Mouse (Mus musculus) intestine, postnatal 0 days (tissue): ENCODE data around the gene Gm28551. TPM values are rescaled to one million over a fixed set of nuclear protein-coding genes. Genes with fewer than 3 reads are reported as not detected.

Source experiments
- ATAC-seq: fragments of 200-750 bp; cut with Nextera tagmentation; 2 replicates; pipeline ENCODE4 v1.8.0; 2017; ENCODE audit warnings: mild to moderate bottlenecking, moderate TSS enrichment, moderate library complexity
- H3K27ac ChIP-seq: fragments of 300-500 bp; sonication (generic); 2 replicates; pipeline ENCODE4 v1.5.1; 2014; ENCODE audit warnings: mild to moderate bottlenecking, low read depth, low read length, moderate library complexity
- H3K27me3 ChIP-seq: fragments of 300-500 bp; sonication (generic); replicated peaks from 2 replicates; pipeline ENCODE4 v1.6.1; 2014; ENCODE audit warnings: low read length, mixed read lengths; ENCODE audit not compliant: control insufficient read depth, insufficient read depth
- H3K36me3 ChIP-seq: fragments of 300-500 bp; sonication (generic); 2 replicates; pipeline ENCODE4 v1.6.1; 2014; ENCODE audit warnings: mild to moderate bottlenecking, moderate library complexity; ENCODE audit not compliant: control insufficient read depth, insufficient read depth
- H3K4me1 ChIP-seq: fragments of 300-500 bp; sonication (generic); replicated peaks from 2 replicates; pipeline ENCODE4 v1.6.1; 2014; ENCODE audit warnings: antibody characterized with exemption, low read length, mixed read lengths; ENCODE audit not compliant: control insufficient read depth, insufficient read depth
- H3K4me2 ChIP-seq: fragments of 300-500 bp; sonication (generic); replicated peaks from 2 replicates; pipeline ENCODE4 v1.6.1; 2014; ENCODE audit warnings: low read depth, mild to moderate bottlenecking, moderate library complexity
- H3K4me3 ChIP-seq: fragments of 300-500 bp; sonication (generic); 2 replicates; pipeline ENCODE4 v1.5.1; 2014; ENCODE audit warnings: low read depth, low read length
- H3K9ac ChIP-seq: fragments of 300-500 bp; sonication (generic); 2 replicates; pipeline ENCODE4 v1.6.1; 2014; ENCODE audit warnings: mild to moderate bottlenecking, low read depth, low read length
- H3K9me3 ChIP-seq: fragments of 300-500 bp; sonication (generic); 2 replicates; pipeline ENCODE4 v1.6.1; 2016; ENCODE audit warnings: mixed run types; ENCODE audit not compliant: control insufficient read depth
- CTCF ChIP-seq: sonication (generic); IDR thresholded peaks from 2 replicates; pipeline ENCODE4 v1.5.1; 2016; ENCODE audit warnings: low read depth, mild to moderate bottlenecking, control low read depth, antibody characterized with exemption, moderate library complexity
- WGBS: fragments of 180-500 bp; shearing (Covaris S2); extraction: QIAGEN DNeasy Blood & Tissue Kit; methylation state at CpG from one replicate; pipeline ENCODE4 v1.1.7; 2014; 5-methylcytosine and 5-hydroxymethylcytosine counted together
- polyA plus RNA-seq: library from polyadenylated mRNA; unstranded; fragments of >200 nt; fragmentation: Nextera tagmentation; extraction: Ambion mirVana; gene quantifications from 2 replicates; pipeline ENCODE4 v1.2.1, GENCODE M21; 2015

Gene Gm28551
- polyA plus RNA-seq, 1 experiment from 2014 or later, result 0.23 TPM

DNA sequence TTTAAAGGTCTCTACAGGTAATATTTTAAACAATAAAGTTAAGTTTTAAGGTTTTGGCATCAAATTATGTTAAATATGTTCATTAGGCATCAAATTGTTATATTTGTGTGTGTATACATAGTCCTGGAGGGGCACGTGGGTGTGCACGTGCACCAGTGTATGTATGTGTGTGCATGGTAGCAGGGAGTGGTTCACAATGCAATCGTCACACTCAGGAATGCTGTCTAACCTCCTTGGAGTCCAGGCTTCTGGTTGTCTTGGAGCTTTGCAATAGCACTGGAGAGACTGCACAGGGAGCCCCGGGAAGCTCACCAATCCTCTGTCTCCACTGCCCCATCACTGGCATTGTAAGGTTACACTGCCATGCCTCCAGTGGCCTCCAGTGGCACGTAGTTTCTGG, 29.2 kb downstream of the Gm28551 start:
- no peak overlapping the region for H3K9ac ChIP-seq
- TF ChIP-seq CTCF, result peak; percentile 19; the same call in 1 of the 2 replicates
- 51% methylated on average over 5 of the region's 5 CpGs for WGBS
- H3K27me3 ChIP-seq, result no peaks in the 10 kb centered on the region
- H3K36me3 ChIP-seq, result 0 out of 2 replicates have a peak, but pooled peaks cover 2% of the 10 kb centered on the region
- H3K27ac ChIP-seq, result no peak overlapping the region
- H3K4me1 ChIP-seq, result 0 out of 2 replicates have a peak, but pooled peaks cover 3% of the 10 kb centered on the region
- H3K4me3 ChIP-seq, result no peak overlapping the region
- ATAC-seq, result peak; percentile 81
- H3K4me2 ChIP-seq, result no peak overlapping the region
- H3K9me3 ChIP-seq, result no peaks in the 10 kb centered on the region

DNA sequence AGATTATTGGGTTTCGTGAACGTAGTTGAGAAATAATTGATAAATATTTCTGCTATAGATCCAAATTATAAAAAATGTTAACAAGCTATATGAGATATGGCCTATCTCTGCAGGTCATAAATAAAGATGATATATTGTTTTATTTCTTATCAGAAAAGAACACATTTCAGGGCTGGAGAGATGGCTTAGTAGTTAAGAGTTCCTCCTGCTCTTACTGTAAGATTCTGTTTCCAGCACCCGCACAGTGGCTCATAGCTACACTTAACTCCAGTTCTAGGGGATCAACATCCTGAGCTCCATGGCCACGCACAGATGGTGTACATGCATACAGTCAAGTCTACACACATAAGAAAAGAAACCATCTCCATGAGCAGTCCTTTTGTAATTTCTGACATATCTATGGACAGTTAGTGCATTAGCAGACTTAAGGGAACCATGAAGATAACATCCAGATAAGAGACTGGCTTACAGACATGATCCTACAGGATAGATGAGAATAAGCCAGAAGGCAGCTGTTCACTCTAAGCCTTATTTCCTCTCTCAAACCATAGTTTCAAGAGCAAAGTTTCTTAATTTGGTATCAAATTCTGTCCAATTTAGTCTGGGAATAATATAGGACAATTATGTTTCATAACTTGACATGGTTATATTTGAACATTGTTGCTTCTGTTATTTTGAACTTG, 30.7 kb downstream of the Gm28551 start:
- Histone ChIP-seq H3K27ac (no peak overlapping the region), H3K4me2 (no peak overlapping the region), H3K27me3 (no peaks in the 10 kb centered on the region), H3K9me3 (no peaks in the 10 kb centered on the region), H3K9ac (no peak overlapping the region), H3K4me3 (no peak overlapping the region), H3K36me3 (peaks cover 7% of the 10 kb centered on the region; the same call in 1 of the 2 replicates), H3K4me1 (0 out of 2 replicates have a peak, but pooled peaks cover 3% of the 10 kb centered on the region)
- WGBS, result 92% methylated on average over 4 of the region's 4 CpGs
- TF ChIP-seq CTCF, result no peak
- ATAC-seq, result no peak

DNA sequence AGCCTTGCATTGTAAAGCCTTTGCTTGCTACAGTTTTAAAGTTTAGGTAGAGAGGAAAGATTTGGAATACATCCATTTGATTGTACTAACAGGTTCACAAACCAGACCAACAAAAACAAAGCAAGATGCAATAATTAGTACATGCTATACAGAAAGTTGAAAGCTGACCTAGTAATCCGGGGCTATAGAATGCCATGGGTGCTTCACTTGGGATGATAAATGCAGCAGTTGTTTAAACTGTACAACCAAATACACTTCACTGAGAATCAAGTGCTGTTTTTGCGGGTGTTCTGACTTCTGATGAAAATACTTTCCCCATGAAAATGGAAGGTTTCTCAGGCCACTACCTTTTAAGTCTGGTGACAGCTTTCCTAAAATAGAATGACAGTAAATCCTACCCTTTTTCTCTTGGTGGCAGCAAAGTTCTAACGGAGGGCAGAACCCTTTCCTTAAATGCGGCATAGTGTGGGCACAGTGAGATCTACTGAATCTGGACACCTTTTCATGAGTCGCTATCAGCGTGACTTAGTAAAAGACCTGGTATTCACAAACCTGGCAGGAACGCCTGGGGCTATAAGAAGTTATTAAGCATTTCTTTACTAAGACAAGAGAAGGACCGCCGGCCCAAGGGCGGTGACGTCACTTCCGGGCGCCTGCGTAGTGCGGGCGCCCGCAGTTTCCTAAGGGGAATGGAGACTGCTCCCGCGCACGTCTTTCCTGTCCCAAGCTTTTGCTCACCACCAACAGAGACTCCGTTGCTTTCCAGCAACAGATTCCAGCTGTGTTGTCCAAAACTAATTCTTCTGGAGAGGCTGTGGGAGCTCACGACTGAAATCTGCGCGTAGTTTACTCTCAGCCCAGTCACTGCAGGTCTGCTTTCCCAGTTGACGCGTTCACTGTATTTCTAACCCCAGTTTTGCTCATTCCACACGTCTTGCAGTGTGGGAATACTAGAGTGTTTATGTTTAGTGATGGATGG, 39.2 kb downstream of the Gm28551 start, which contains the start of gene Osgepl1:
TSS of gene Osgepl1 (plus strand) at position 636 of the 979 bp plus-strand sequence.
- TF ChIP-seq CTCF, result peak; percentile 58
- peak; percentile 96 for ATAC-seq
- H3K4me3 ChIP-seq, result peak within 1 kb of the TSS; percentile 74
- no peaks in the 10 kb centered on the region for H3K9me3 ChIP-seq
- peak within 1 kb of the TSS; percentile 80 for H3K27ac ChIP-seq
- peak within 1 kb of the TSS; percentile 80 for H3K4me2 ChIP-seq
- no peaks in the 10 kb centered on the region for H3K27me3 ChIP-seq
- peak within 1 kb of the TSS; percentile 72 for H3K9ac ChIP-seq
- H3K36me3 ChIP-seq, result peaks cover 11% of the 10 kb centered on the region
- 1% methylated on average over 27 of the region's 27 CpGs for WGBS
- no peaks in the 10 kb centered on the region for H3K4me1 ChIP-seq

DNA sequence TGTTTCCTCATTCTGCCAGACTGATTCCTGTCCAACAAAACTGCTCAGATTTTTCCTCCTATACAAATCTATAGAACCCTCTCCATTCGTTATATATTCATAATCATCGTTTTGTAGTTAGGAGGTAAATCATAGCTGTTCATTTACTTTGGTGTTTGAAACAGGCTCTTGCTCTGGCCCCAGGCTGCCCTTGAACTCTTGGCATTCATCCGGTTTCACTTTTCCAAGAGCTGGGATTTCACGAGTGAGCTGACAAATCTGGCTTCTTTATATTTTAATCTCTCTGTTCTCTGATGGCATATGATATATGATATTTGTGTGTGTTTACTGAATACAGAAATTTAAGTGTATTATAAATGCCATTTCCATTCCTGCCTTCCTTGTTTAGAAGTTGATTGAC, 52.0 kb downstream of the Gm28551 start:
- Histone ChIP-seq H3K4me2 (no peak overlapping the region), H3K4me3 (no peak overlapping the region), H3K27me3 (no peaks in the 10 kb centered on the region), H3K9ac (no peak overlapping the region), H3K27ac (no peak overlapping the region), H3K9me3 (no peaks in the 10 kb centered on the region), H3K36me3 (0 out of 2 replicates have a peak, but pooled peaks cover 4% of the 10 kb centered on the region), H3K4me1 (no peaks in the 10 kb centered on the region)
- WGBS, result 66% methylated on average over 4 of the region's 4 CpGs
- ATAC-seq, result no peak
- no peak for TF ChIP-seq CTCF

DNA sequence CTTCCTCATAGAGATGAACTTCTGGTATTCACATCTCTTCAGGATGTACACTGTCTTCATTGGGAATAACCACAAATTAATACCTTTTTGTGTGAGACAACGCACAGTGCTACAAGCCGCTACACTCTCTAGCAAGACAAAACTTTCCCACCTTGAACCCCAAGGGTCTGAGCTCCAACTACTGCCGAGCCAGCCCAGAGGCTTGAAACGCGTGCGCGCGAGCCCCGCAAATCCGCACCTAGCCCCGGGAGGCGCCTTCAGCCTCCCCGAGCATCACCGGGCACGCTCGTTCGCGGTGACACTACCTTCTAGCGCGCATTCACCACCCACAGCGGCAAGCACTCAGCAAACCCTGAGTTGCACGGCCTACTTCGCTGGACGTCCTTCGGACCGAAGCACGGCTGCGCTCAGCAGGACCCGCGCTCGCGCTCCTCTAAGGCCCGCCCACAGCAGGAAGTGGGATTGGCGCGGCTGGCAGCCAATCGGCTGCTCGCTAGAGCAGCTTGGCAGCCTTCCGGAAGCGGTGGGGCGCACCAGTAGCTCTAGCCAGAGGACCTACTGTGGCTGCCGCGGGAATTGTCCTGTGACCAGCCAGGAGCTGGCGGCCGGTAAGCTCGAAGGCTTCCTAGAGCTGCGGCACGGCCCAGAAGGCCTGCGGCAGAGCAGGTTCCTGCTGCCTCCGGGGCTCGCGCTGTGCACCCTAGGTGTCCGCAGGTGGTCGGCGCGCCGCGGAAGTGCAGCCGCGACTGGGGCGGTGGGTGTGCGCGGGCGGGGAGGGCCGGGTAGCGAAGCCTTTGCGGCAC, 55.7 kb downstream of the Gm28551 start, which contains the start of the genes Pms1, Ormdl1 and Gm28778:
TSS of gene Pms1 (minus strand) at position 438 of the 803 bp plus-strand sequence.
TSS of gene Ormdl1 (plus strand) at position 515 of the 803 bp plus-strand sequence.
TSS of gene Gm28778 (plus strand) at position 531 of the 803 bp plus-strand sequence.
- peak within 1 kb of the TSS; percentile 91 for H3K27ac ChIP-seq
- H3K4me3 ChIP-seq, result peak within 1 kb of the TSS; percentile 73
- under 1% methylated on average over 66 of the region's 66 CpGs for WGBS
- H3K9ac ChIP-seq, result peak within 1 kb of the TSS; percentile 78
- no peaks in the 10 kb centered on the region for H3K9me3 ChIP-seq
- no peaks in the 10 kb centered on the region for H3K27me3 ChIP-seq
- peak; percentile 100 for ATAC-seq
- peak within 1 kb of the TSS; percentile 79 for H3K4me2 ChIP-seq
- 0 out of 2 replicates have a peak, but pooled peaks cover 4% of the 10 kb centered on the region for H3K36me3 ChIP-seq
- H3K4me1 ChIP-seq, result 0 out of 2 replicates have a peak, but pooled peaks cover 2% of the 10 kb centered on the region
- TF ChIP-seq CTCF, result peak; percentile 37
